Mouse (Mus musculus): Measurements from ENCODE around the gene Gm20903. TPM values are rescaled to one million over a fixed set of nuclear protein-coding genes. Genes with fewer than 3 reads are reported as not detected.
"Not testable (repeated sequence)": the region's sequence is repeated elsewhere in the genome, so short reads cannot be mapped to it uniquely, and the experiment has no call there.

Gm20903 gene
- polyA plus RNA-seq (2015; fragmentation: Nextera tagmentation; extraction: Ambion mirVana): not detected in 2 replicates

DNA sequence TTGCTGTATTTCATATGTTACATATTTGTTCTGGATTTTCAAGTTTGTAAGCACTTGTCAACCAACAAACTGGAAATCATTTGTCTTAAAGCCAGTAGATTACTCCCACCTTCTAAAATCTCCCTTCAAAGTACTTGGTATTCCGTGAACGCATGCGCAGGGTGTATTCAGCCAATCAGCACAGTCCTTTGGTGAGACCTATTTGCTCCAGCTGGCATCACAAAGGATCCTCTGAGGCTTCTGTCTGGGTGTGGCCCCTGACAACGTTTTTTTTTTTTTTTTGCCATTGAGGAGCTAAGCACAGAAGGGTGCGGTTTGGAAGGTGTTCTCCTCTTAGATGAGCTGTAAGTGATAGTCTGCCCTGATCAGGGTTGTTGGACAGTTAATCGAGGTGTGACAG is at the start of gene Gm20903:
Gene Gm20903 (plus strand): TSS at position 301 of the 400 bp plus-strand sequence.
- no CpG with 5 or more reads among the region's 6 CpGs for WGBS
- H3K9me3 ChIP-seq; H3K27ac ChIP-seq (replicated peaks); H3K27me3 ChIP-seq (replicated peaks); H3K36me3 ChIP-seq; ATAC-seq (ENCODE audit: extremely low read depth, insufficient number of reproducible peaks, low FRiP score, low TSS enrichment); H3K4me3 ChIP-seq; H3K9ac ChIP-seq; H3K4me1 ChIP-seq; H3K4me2 ChIP-seq: not testable (repeated sequence)

All from heart, embryonic 13.5 days (tissue).